7 mouse cellular contexts compared by ENCODE assay signal in the genomic region with DNA sequence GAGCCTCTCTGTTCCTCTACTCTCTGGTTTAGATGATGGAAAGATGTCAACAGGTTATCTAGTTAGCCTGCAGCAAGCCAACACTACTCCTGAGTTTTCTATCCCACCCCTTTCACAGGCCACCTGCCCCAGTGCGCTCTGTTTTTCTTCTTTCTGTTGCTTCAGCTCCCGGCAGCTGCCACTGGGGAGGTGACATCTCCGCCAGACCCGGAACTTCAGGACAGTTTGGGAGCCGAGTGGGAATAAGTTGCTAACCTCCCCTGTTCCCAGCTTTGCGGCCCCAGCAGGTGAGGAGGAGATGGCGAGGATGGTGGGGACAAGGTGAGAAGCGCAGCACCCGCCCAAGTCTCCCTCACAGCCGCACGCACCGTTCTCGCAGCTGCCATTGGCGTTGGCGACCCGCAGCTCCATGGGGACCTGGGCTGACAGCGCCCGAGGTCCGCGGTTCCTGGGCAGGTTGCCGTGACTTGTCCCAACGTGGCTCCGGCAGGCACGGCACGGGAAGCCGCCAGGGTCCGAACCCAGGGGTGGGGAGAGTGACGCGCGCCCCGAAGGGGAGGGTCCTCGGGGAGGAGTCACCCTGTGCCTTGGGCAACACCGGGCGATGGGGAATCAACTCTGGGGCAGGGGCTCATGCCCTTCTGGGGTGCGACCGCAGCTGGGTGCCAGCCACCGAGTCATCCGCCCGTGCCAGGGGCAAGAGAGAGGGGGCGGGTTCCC. TPM values are rescaled to one million over a fixed set of nuclear protein-coding genes. Genes with fewer than 3 reads are reported as not detected.
DNase-seq lines count a peak whose midpoint lies in the region; ATAC-seq and TF ChIP-seq lines count a peak whose summit lies in the region.

TSS of gene Nipal4 (minus strand) at position 643 of the 720 bp plus-strand sequence.

- no peak within 1 kb of the TSS for H3K27ac ChIP-seq in lung, embryonic 14.5 days (ENCODE audit: low read depth)
- H3K27ac ChIP-seq in forebrain, embryonic 15.5 days (replicated peaks), result no peak within 1 kb of the TSS
- H3K27ac ChIP-seq in limb, embryonic 11.5 days (replicated peaks; ENCODE audit: low read depth, low read length), result no peak within 1 kb of the TSS
- H3K27ac ChIP-seq in midbrain, postnatal 0 days (ENCODE audit: low read depth, low read length), result no peak within 1 kb of the TSS

- ATAC-seq in lung, embryonic 14.5 days (ENCODE audit: insufficient read depth), result peak; percentile 77
- ATAC-seq in forebrain, embryonic 15.5 days (replicated peaks), result peak; percentile 78
- ATAC-seq in limb, embryonic 11.5 days (ENCODE audit: insufficient number of reproducible peaks, low FRiP score, low TSS enrichment, low read depth), result no peak
- peak; percentile 65 for ATAC-seq in midbrain, postnatal 0 days (ENCODE audit: low FRiP score)
- no peak for ATAC-seq in erythroid progenitor cell, adult 5-6 weeks (replicated peaks; ENCODE audit: low FRiP score, poor library complexity, severe bottlenecking)

- H3K4me2 ChIP-seq in lung, embryonic 14.5 days, result peak within 1 kb of the TSS; percentile 94
- H3K4me2 ChIP-seq in forebrain, embryonic 15.5 days (replicated peaks), result peak within 1 kb of the TSS; percentile 86
- H3K4me2 ChIP-seq in limb, embryonic 11.5 days (ENCODE audit: low read depth, severe bottlenecking), result peak within 1 kb of the TSS; percentile 97
- peak within 1 kb of the TSS; percentile 99 for H3K4me2 ChIP-seq in midbrain, postnatal 0 days (ENCODE audit: low read depth, low read length, poor library complexity, severe bottlenecking)

- peaks cover 12% of the 10 kb centered on the region; the same call in 1 of the 2 replicates for H3K27me3 ChIP-seq in lung, embryonic 14.5 days (ENCODE audit: insufficient read depth, low read length)
- H3K27me3 ChIP-seq in forebrain, embryonic 15.5 days, result no peaks in the 10 kb centered on the region
- H3K27me3 ChIP-seq in limb, embryonic 11.5 days (ENCODE audit: control insufficient read depth, insufficient read depth, low read length), result peaks cover 14% of the 10 kb centered on the region
- peaks cover 7% of the 10 kb centered on the region for H3K27me3 ChIP-seq in midbrain, postnatal 0 days (ENCODE audit: insufficient read depth, low read length)

- H3K9me3 ChIP-seq in lung, embryonic 14.5 days (ENCODE audit: low read depth, low read length), result no peaks in the 10 kb centered on the region
- no peaks in the 10 kb centered on the region for H3K9me3 ChIP-seq in forebrain, embryonic 15.5 days
- H3K9me3 ChIP-seq in limb, embryonic 11.5 days (ENCODE audit: control insufficient read depth, low read length), result no peaks in the 10 kb centered on the region
- H3K9me3 ChIP-seq in midbrain, postnatal 0 days (ENCODE audit: low read length), result no peaks in the 10 kb centered on the region

- no peaks in the 10 kb centered on the region for H3K36me3 ChIP-seq in lung, embryonic 14.5 days (ENCODE audit: insufficient read depth)
- H3K36me3 ChIP-seq in forebrain, embryonic 15.5 days, result no peaks in the 10 kb centered on the region
- no peaks in the 10 kb centered on the region for H3K36me3 ChIP-seq in limb, embryonic 11.5 days (ENCODE audit: control insufficient read depth, insufficient read depth, low read length)
- no peaks in the 10 kb centered on the region for H3K36me3 ChIP-seq in midbrain, postnatal 0 days (ENCODE audit: insufficient read depth, low read length)

- H3K4me3 ChIP-seq in lung, embryonic 14.5 days (ENCODE audit: low read depth, low read length), result peak within 1 kb of the TSS; percentile 58
- H3K4me3 ChIP-seq in forebrain, embryonic 15.5 days, result peak within 1 kb of the TSS; percentile 44
- H3K4me3 ChIP-seq in limb, embryonic 11.5 days (ENCODE audit: low read depth, low read length), result peak within 1 kb of the TSS; percentile 44
- peak within 1 kb of the TSS; percentile 57 for H3K4me3 ChIP-seq in midbrain, postnatal 0 days (ENCODE audit: low read depth, low read length)

- H3K4me1 ChIP-seq in lung, embryonic 14.5 days (ENCODE audit: insufficient read depth), result no peaks in the 10 kb centered on the region; the same call in 1 of the 2 replicates
- H3K4me1 ChIP-seq in forebrain, embryonic 15.5 days, result peaks cover 9% of the 10 kb centered on the region
- 0 out of 2 replicates have a peak, but pooled peaks cover 2% of the 10 kb centered on the region for H3K4me1 ChIP-seq in limb, embryonic 11.5 days (ENCODE audit: control insufficient read depth, insufficient read depth, low read length)
- H3K4me1 ChIP-seq in midbrain, postnatal 0 days (ENCODE audit: insufficient read depth, low read length), result no peaks in the 10 kb centered on the region

- peak within 1 kb of the TSS; percentile 51 for H3K9ac ChIP-seq in lung, embryonic 14.5 days
- H3K9ac ChIP-seq in forebrain, embryonic 15.5 days (replicated peaks), result peak within 1 kb of the TSS; percentile 34
- H3K9ac ChIP-seq in limb, embryonic 11.5 days (ENCODE audit: low read length), result peak within 1 kb of the TSS; percentile 40; the same call in 1 of the 2 replicates
- H3K9ac ChIP-seq in midbrain, postnatal 0 days (replicated peaks; ENCODE audit: low read length, poor library complexity, severe bottlenecking), result peak within 1 kb of the TSS; percentile 59

- WGBS in lung, embryonic 14.5 days, result under 1% methylated on average over 39 of the region's 40 CpGs
- 3% methylated on average over 37 of the region's 40 CpGs for WGBS in forebrain, embryonic 15.5 days
- 2% methylated on average over 40 of the region's 40 CpGs for WGBS in limb, embryonic 11.5 days
- WGBS in midbrain, postnatal 0 days, result 2% methylated on average over 38 of the region's 40 CpGs

- DNase-seq in lung, embryonic 14.5 days, result peak; percentile 38
- DNase-seq in lung, postnatal 36 days, result no peak
- peak; percentile 19 to 25 for DNase-seq in adrenal gland, postnatal 36 days
- DNase-seq in limb, embryonic 11.5 days (ENCODE audit: low spot score), result peak; percentile 57
- DNase-seq in midbrain, postnatal 0 days (ENCODE audit: low spot score), result no peak

- TF ChIP-seq CTCF in lung, embryonic 14.5 days (IDR thresholded peaks at IDR 0.05; ENCODE audit: low read depth), result no peak
- no peak for TF ChIP-seq CTCF in midbrain, postnatal 0 days (IDR thresholded peaks at IDR 0.05)

RNA-seq across cellular contexts. Expression of gene Nipal4, which starts in this region (rescaled TPM):
- 1.5 and 1.8 TPM in 2 replicates for polyA plus RNA-seq in lung, embryonic 14.5 days (2014; fragmentation: Nextera tagmentation; extraction: Ambion mirVana)
- total RNA-seq in adrenal gland, postnatal 36 days (2021), result not detected
- polyA plus RNA-seq in forebrain, embryonic 15.5 days (2015; fragmentation: Nextera tagmentation; extraction: Ambion mirVana), result 0.22 and 0.23 TPM in 2 replicates
- polyA plus RNA-seq in limb, embryonic 11.5 days (2014; fragmentation: Nextera tagmentation; extraction: Ambion mirVana), result 0.54 and 0.71 TPM in 2 replicates
- total RNA-seq in midbrain, postnatal 0 days (2014; rRNA removed), result 0.27 and 0.33 TPM in 2 replicates
- polyA plus RNA-seq in midbrain, postnatal 0 days (2015; fragmentation: Nextera tagmentation; extraction: Ambion mirVana), result 0.10 and 0.17 TPM in 2 replicates
- total RNA-seq in erythroid progenitor cell, adult 5-6 weeks (2015; ENCODE audit: low replicate concordance), result not detected in 2 replicates
- total RNA-seq in erythroid progenitor cell, adult 5-6 weeks (2017; ENCODE audit: low replicate concordance), result not detected in 2 replicates

Comparison
In these comparisons a context has a peak if more than half of its experiments do, and no peak if none do; other contexts are left out.
1. Peak in DNase-seq in adrenal gland, postnatal 36 days; RNA of the gene not detected or under 1 TPM.
2. Peak in ATAC-seq, H3K4me3 ChIP-seq, H3K9ac ChIP-seq and H3K4me2 ChIP-seq in forebrain, embryonic 15.5 days; RNA of the gene not detected or under 1 TPM.
3. Peak in DNase-seq, H3K4me3 ChIP-seq, H3K9ac ChIP-seq and H3K4me2 ChIP-seq in limb, embryonic 11.5 days; RNA of the gene not detected or under 1 TPM.
4. Peak in ATAC-seq, H3K4me3 ChIP-seq, H3K9ac ChIP-seq and H3K4me2 ChIP-seq in midbrain, postnatal 0 days; RNA of the gene not detected or under 1 TPM.